Mouse (Mus musculus) olfactory bulb, adult 2 months (tissue): ENCODE measurements around the gene Sox6. TPM values are rescaled to one million over a fixed set of nuclear protein-coding genes. Genes with fewer than 3 reads are reported as not detected.

ENCODE experiments used
- H3K27ac ChIP-seq: fragments of 200-500 bp; 2 replicates; pipeline ENCODE4 v1.5.1; 2012; ENCODE audit warnings: low read depth, low read length; ENCODE audit not compliant: insufficient read depth
- H3K4me1 ChIP-seq: fragments of 200-500 bp; 2 replicates; pipeline ENCODE4 v1.6.1; 2012; ENCODE audit warnings: low read length; ENCODE audit not compliant: control insufficient read depth, insufficient read depth
- H3K4me3 ChIP-seq: fragments of 200-500 bp; 2 replicates; pipeline ENCODE4 v1.5.1; 2012; ENCODE audit warnings: mild to moderate bottlenecking, low read depth, low read length, moderate library complexity; ENCODE audit not compliant: insufficient read depth
- CTCF ChIP-seq: fragments of 200-500 bp; IDR thresholded peaks from 2 replicates; pipeline ENCODE4 v1.5.1; 2012; ENCODE audit warnings: low read depth, mild to moderate bottlenecking, low read length, moderate library complexity; ENCODE audit not compliant: insufficient read depth
- POLR2A ChIP-seq: fragments of 200-500 bp; IDR thresholded peaks from 2 replicates; pipeline ENCODE4 v1.6.1; 2012; ENCODE audit warnings: mild to moderate bottlenecking, low read depth, low read length, moderate library complexity; ENCODE audit not compliant: insufficient read depth
- WGBS: fragments of 180-500 bp; shearing (Covaris S2); methylation state at CpG from one replicate; pipeline ENCODE4 v1.1.7; 2018; 5-methylcytosine and 5-hydroxymethylcytosine counted together
- polyA plus RNA-seq: library from polyadenylated mRNA; stranded (reverse); fragments of >200 nt; gene quantifications from 2 replicates; pipeline ENCODE4 v1.2.4, GENCODE M21; 2012; ENCODE audit warnings: low replicate concordance; ENCODE audit not compliant: missing spikeins, insufficient read depth, insufficient read length

Gene Sox6
- polyA plus RNA-seq, 1 experiment: not detected

GRCm38 (mm10) chr7:115789116-115789823, 249.3 kb downstream of the Sox6 start:
- Histone ChIP-seq H3K27ac (no peak overlapping the region), H3K4me3 (no peak overlapping the region), H3K4me1 (no peaks in the 10 kb centered on the region)
- TF ChIP-seq CTCF: no peak
- no peak for TF ChIP-seq POLR2A
- 80% methylated on average over 5 of the region's 5 CpGs for WGBS

GRCm38 (mm10) chr7:115783982-115784917, 254.3 kb downstream of the Sox6 start:
- no peak overlapping the region for H3K4me3 ChIP-seq
- TF ChIP-seq CTCF (no peak), POLR2A (no peak)
- no peak overlapping the region for H3K27ac ChIP-seq
- 95% methylated on average over 8 of the region's 8 CpGs for WGBS
- no peaks in the 10 kb centered on the region for H3K4me1 ChIP-seq

- Histone ChIP-seq H3K4me1 (no peaks in the 10 kb centered on the region), H3K27ac (no peak overlapping the region), H3K4me3 (no peak overlapping the region)
- WGBS: 91% methylated on average over 4 of the region's 4 CpGs
- TF ChIP-seq POLR2A (no peak), CTCF (no peak)
Measured at GRCm38 (mm10) chr7:115780148-115780547, 258.4 kb downstream of the Sox6 start.

- TF ChIP-seq CTCF: no peak
- no peak for TF ChIP-seq POLR2A
- H3K4me1 ChIP-seq: no peaks in the 10 kb centered on the region
- no peak overlapping the region for H3K4me3 ChIP-seq
- WGBS: 95% methylated on average over 2 of the region's 2 CpGs
- H3K27ac ChIP-seq: no peak overlapping the region
Measured at GRCm38 (mm10) chr7:115779544-115779943, 259.1 kb downstream of the Sox6 start.

GRCm38 (mm10) chr7:115776736-115777135, 261.9 kb downstream of the Sox6 start:
- Histone ChIP-seq H3K4me1 (no peaks in the 10 kb centered on the region), H3K4me3 (no peak overlapping the region), H3K27ac (no peak overlapping the region)
- 55% methylated on average over 7 of the region's 7 CpGs for WGBS
- no peak for TF ChIP-seq CTCF
- TF ChIP-seq POLR2A: no peak

GRCm38 (mm10) chr7:115776324-115776723, 262.3 kb downstream of the Sox6 start:
- H3K4me1 ChIP-seq: no peaks in the 10 kb centered on the region
- H3K4me3 ChIP-seq: no peak overlapping the region
- WGBS: 57% methylated on average over 5 of the region's 5 CpGs
- no peak for TF ChIP-seq CTCF
- TF ChIP-seq POLR2A: no peak
- no peak overlapping the region for H3K27ac ChIP-seq

GRCm38 (mm10) chr7:115766316-115766715, 272.3 kb downstream of the Sox6 start:
- Histone ChIP-seq H3K4me3 (no peak overlapping the region), H3K4me1 (no peaks in the 10 kb centered on the region), H3K27ac (no peak overlapping the region)
- WGBS: 93% methylated on average over 8 of the region's 8 CpGs
- TF ChIP-seq POLR2A (no peak), CTCF (no peak)

- TF ChIP-seq POLR2A (no peak), CTCF (no peak)
- Histone ChIP-seq H3K4me3 (no peak overlapping the region), H3K4me1 (no peaks in the 10 kb centered on the region), H3K27ac (no peak overlapping the region)
- 90% methylated on average over 2 of the region's 2 CpGs for WGBS
Measured at GRCm38 (mm10) chr7:115763851-115764250, 274.7 kb downstream of the Sox6 start.

GRCm38 (mm10) chr7:115758172-115758571, 280.4 kb downstream of the Sox6 start:
- WGBS: 70% methylated on average over 1 of the region's 1 CpGs
- TF ChIP-seq POLR2A (no peak), CTCF (no peak)
- no peaks in the 10 kb centered on the region for H3K4me1 ChIP-seq
- H3K27ac ChIP-seq: no peak overlapping the region
- H3K4me3 ChIP-seq: no peak overlapping the region
